Comparison of ENCODE assay signal across 10 mouse cellular contexts in genomic region chr7:125944631-125945030, GRCm38 (mm10).
"Had no signal": no experiment of that assay in that cellular context is flagged by ENCODE, and none has a peak within 500 bp of the region (broad histone marks: within the 10 kb centered on the region; RNA-seq: fewer than 3 reads in every experiment).

No protein-coding gene starts in this region.

- DNase-seq: kidney, postnatal 10 days; kidney, postnatal 36 days; layer of hippocampus, postnatal 36 days; liver, postnatal 0 days; lung, postnatal 10 days; lung, postnatal 36 days; retina, postnatal 1 day; right cerebral cortex, postnatal 25 days; thymus, adult 18-20 months; thymus, postnatal 36 days had no signal
